Mouse (Mus musculus) liver, postnatal 0 days (tissue): Measurements from ENCODE around the gene Ercc5. TPM values are rescaled to one million over a fixed set of nuclear protein-coding genes. Genes with fewer than 3 reads are reported as not detected.

Experiments used
- ATAC-seq: fragments of 200-750 bp; cut with Nextera tagmentation; 2 replicates; pipeline ENCODE4 v1.8.0; 2017; ENCODE audit warnings: mild to moderate bottlenecking, moderate library complexity
- DNase-seq: peaks from one replicate; pipeline ENCODE4 v3.0.0-alpha.2; 2016
- H3K27ac ChIP-seq: fragments of 300-500 bp; sonication (generic); 2 replicates; pipeline ENCODE4 v1.5.1; 2014; ENCODE audit warnings: antibody characterized with exemption, moderate library complexity, mild to moderate bottlenecking, low read depth
- H3K27me3 ChIP-seq: fragments of 300-500 bp; sonication (generic); 2 replicates; pipeline ENCODE4 v1.6.1; 2014; ENCODE audit warnings: low read length, control low read depth, mixed read lengths; ENCODE audit not compliant: insufficient read depth
- H3K36me3 ChIP-seq: fragments of 300-500 bp; sonication (generic); replicated peaks from 2 replicates; pipeline ENCODE4 v1.6.1; 2014; ENCODE audit warnings: mild to moderate bottlenecking, control low read depth, low read length, moderate library complexity, mixed read lengths; ENCODE audit not compliant: insufficient read depth
- H3K4me1 ChIP-seq: fragments of 300-500 bp; sonication (generic); 2 replicates; pipeline ENCODE4 v1.6.1; 2014; ENCODE audit warnings: antibody characterized with exemption, mild to moderate bottlenecking, control low read depth; ENCODE audit not compliant: insufficient read depth
- H3K4me2 ChIP-seq: fragments of 300-500 bp; sonication (generic); 2 replicates; pipeline ENCODE4 v1.6.1; 2014; ENCODE audit warnings: low read depth, mild to moderate bottlenecking, low read length, moderate library complexity, mixed read lengths
- H3K4me3 ChIP-seq: fragments of 300-500 bp; sonication (generic); 2 replicates; pipeline ENCODE4 v1.5.1; 2014; ENCODE audit warnings: low read depth, low read length
- H3K9ac ChIP-seq: fragments of 300-500 bp; sonication (generic); replicated peaks from 2 replicates; pipeline ENCODE4 v1.6.1; 2014; ENCODE audit warnings: mild to moderate bottlenecking, moderate library complexity
- H3K9me3 ChIP-seq: fragments of 300-500 bp; sonication (generic); 2 replicates; pipeline ENCODE4 v1.6.1; 2016; ENCODE audit warnings: mild to moderate bottlenecking, control low read depth, low read length, mixed read lengths
- CTCF ChIP-seq: sonication (generic); IDR thresholded peaks from 2 replicates; pipeline ENCODE4 v1.5.1; 2016; ENCODE audit warnings: antibody characterized with exemption, low read depth
- EP300 ChIP-seq: IDR thresholded peaks from 2 replicates; pipeline ENCODE4 v1.6.1; 2016; ENCODE audit warnings: antibody characterized with exemption, low read depth, mild to moderate bottlenecking
- WGBS: fragments of 180-500 bp; shearing (Covaris S2); extraction: QIAGEN DNeasy Blood & Tissue Kit; methylation state at CpG from one replicate; pipeline ENCODE4 v1.1.7; 2014; ENCODE audit not compliant: insufficient replicate concordance; 5-methylcytosine and 5-hydroxymethylcytosine counted together
- polyA plus RNA-seq: library from polyadenylated mRNA; unstranded; fragments of >200 nt; fragmentation: Nextera tagmentation; extraction: Ambion mirVana; gene quantifications from 2 replicates; pipeline ENCODE4 v1.2.1, GENCODE M21; 2015

Ercc5 gene
- polyA plus RNA-seq, 1 experiment from 2014 or later = 3.9 TPM

DNA sequence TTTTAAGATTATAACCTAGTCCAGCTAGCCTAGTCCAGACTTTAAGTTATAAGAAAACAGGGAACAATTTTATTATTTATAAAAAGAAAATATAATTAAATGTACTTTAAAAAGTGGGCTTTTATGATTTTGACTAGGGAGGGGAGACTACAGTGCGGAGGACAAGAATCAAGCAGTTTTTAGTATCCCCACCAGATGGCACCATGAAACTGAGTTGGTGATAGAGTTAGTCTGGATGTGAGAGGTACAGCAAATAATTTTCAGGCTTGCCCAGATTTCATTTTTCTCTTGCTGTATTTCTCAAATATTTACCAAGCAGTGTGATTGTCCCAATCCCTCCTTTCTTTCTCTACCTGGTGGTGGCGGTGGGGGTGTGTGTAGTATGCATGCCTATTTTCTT is 81.5 kb downstream of the Ercc5 start:
- Histone ChIP-seq H3K36me3 (no peaks in the 10 kb centered on the region), H3K4me1 (no peaks in the 10 kb centered on the region), H3K9ac (no peak overlapping the region), H3K9me3 (no peaks in the 10 kb centered on the region), H3K27me3 (no peaks in the 10 kb centered on the region), H3K4me3 (no peak overlapping the region), H3K27ac (no peak overlapping the region), H3K4me2 (no peak overlapping the region)
- no peak for DNase-seq
- 52% methylated on average over 2 of the region's 2 CpGs for WGBS
- TF ChIP-seq CTCF (peak; percentile 39), EP300 (no peak)
- no peak for ATAC-seq

Other genes with a start within 250 kb of the Ercc5 start
- gene Tpp2, start 214.1 kb upstream of the Ercc5 start, polyA plus RNA-seq = 14.8 and 17.8 TPM in 2 replicates
- 0.08 and 0.12 TPM in 2 replicates for gene Mettl21c, start 127.7 kb upstream of the Ercc5 start, polyA plus RNA-seq
- gene Gm8251, start 85.8 kb upstream of the Ercc5 start, polyA plus RNA-seq = 0.02 and 0.04 TPM in 2 replicates
- gene Tex30, start 45.3 kb upstream of the Ercc5 start, polyA plus RNA-seq = 33.9 and 36.9 TPM in 2 replicates
- 9.3 and 9.8 TPM in 2 replicates for gene Kdelc1, start 28.9 kb upstream of the Ercc5 start, polyA plus RNA-seq
- gene Bivm, start 28.8 kb upstream of the Ercc5 start, polyA plus RNA-seq = 3.3 and 3.7 TPM in 2 replicates
- 0.15 TPM in 1 of 2 replicates, not detected in the other for gene Mettl21e, start 71.2 kb downstream of the Ercc5 start, polyA plus RNA-seq